Mouse (Mus musculus): Measurements from ENCODE around the gene Aldh16a1. TPM values are rescaled to one million over a fixed set of nuclear protein-coding genes. Genes with fewer than 3 reads are reported as not detected.
"Not testable (repeated sequence)": the region's sequence is repeated elsewhere in the genome, so short reads cannot be mapped to it uniquely, and the experiment has no call there.

The Aldh16a1 gene
- polyA plus RNA-seq, 1 experiment from 2014 or later, result 56.8 TPM

GRCm38 (mm10) chr7:45154993-45155514 is 670 bp upstream of the Aldh16a1 start:
- peak overlapping the region; percentile 83 for H3K4me2 ChIP-seq
- WGBS, result 73% methylated on average over 12 of the region's 12 CpGs
- peak overlapping the region; percentile 98 for H3K27ac ChIP-seq
- peak; percentile 1; the same call in 1 of the 2 replicates for ATAC-seq (ENCODE audit: borderline replicate concordance, extremely low read depth, low FRiP score, low TSS enrichment)
- H3K4me3 ChIP-seq, result peak overlapping the region; percentile 87
- H3K27me3 ChIP-seq, result no peaks in the 10 kb centered on the region
- peaks cover 37% of the 10 kb centered on the region for H3K4me1 ChIP-seq
- H3K9ac ChIP-seq, result no peak overlapping the region
- H3K36me3 ChIP-seq, result peaks cover 19% of the 10 kb centered on the region; the same call in 1 of the 2 replicates
- H3K9me3 ChIP-seq, result no peaks in the 10 kb centered on the region

DNA sequence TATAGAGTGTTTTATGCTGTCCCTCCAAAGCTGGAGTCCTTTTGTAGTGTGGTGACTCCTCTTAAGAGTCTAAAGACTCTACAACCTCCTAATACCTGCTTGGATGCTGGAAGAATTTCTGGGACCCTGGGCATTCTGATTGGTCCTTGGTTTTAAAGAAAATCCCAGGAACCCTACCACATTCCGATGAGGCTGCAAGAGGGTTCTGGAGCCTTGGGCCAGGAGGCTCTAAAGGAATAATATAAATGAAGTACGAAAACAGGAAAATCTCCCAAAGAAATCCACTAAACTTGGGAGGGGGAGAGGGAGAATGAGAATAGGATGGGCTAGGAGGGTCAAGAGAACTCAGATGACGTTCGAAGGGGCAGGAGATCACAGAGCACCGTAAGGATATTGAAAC is 798 bp downstream of the Aldh16a1 start:
- Histone ChIP-seq H3K4me2 (peak overlapping the region; percentile 83), H3K9me3 (no peaks in the 10 kb centered on the region), H3K27me3 (no peaks in the 10 kb centered on the region), H3K27ac (peak overlapping the region; percentile 98), H3K36me3 (0 out of 2 replicates have a peak, but pooled peaks cover 5% of the 10 kb centered on the region), H3K4me1 (peaks cover 46% of the 10 kb centered on the region), H3K9ac (peak overlapping the region; percentile 87), H3K4me3 (peak overlapping the region; percentile 87)
- under 1% methylated on average over 5 of the region's 5 CpGs for WGBS
- ATAC-seq (ENCODE audit: borderline replicate concordance, extremely low read depth, low FRiP score, low TSS enrichment), result no peak

GRCm38 (mm10) chr7:45153052-45153451 is 1.3 kb downstream of the Aldh16a1 start:
- not testable (repeated sequence) for H3K27me3 ChIP-seq; H3K27ac ChIP-seq; H3K9me3 ChIP-seq; ATAC-seq (ENCODE audit: borderline replicate concordance, extremely low read depth, low FRiP score, low TSS enrichment); H3K9ac ChIP-seq; H3K36me3 ChIP-seq; H3K4me3 ChIP-seq
- Histone ChIP-seq H3K4me1 (peaks cover 48% of the 10 kb centered on the region), H3K4me2 (peak overlapping the region; percentile 83)
- WGBS, result 84% methylated on average over 2 of the region's 2 CpGs

DNA sequence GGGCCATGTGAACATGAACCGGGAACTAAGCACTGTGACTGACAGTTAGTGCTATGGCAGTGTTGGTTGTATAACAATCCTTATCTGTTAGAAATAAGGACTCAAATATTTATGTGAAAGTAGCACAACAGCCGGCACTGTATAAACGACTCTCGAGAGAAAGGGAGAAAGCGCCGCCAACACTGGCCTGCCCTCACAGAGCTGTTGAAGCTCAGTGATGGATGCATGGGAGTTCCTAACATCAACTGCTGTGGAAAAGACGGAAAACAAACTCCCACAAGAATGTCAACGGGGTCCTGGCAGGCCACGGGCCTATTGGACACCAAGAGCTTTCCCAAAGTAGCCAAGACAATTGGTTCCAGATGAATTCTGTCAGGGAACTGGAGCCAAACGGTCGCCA is 3.1 kb downstream of the Aldh16a1 start:
- Histone ChIP-seq H3K9me3 (no peaks in the 10 kb centered on the region), H3K36me3 (0 out of 2 replicates have a peak, but pooled peaks cover 8% of the 10 kb centered on the region), H3K4me3 (no peak overlapping the region), H3K4me2 (no peak overlapping the region), H3K27me3 (no peaks in the 10 kb centered on the region), H3K4me1 (peaks cover 48% of the 10 kb centered on the region), H3K9ac (no peak overlapping the region), H3K27ac (peak overlapping the region; percentile 71)
- 24% methylated on average over 11 of the region's 11 CpGs for WGBS
- peak; percentile 7; the same call in 1 of the 2 replicates for ATAC-seq (ENCODE audit: borderline replicate concordance, extremely low read depth, low FRiP score, low TSS enrichment)

GRCm38 (mm10) chr7:45150321-45150720 is 4.1 kb downstream of the Aldh16a1 start:
- Histone ChIP-seq H3K36me3 (peaks cover 16% of the 10 kb centered on the region), H3K4me1 (peaks cover 45% of the 10 kb centered on the region), H3K4me3 (no peak overlapping the region), H3K9ac (0 out of 2 replicates have a peak overlapping the region, but pooled peaks have one; percentile 3), H3K4me2 (no peak overlapping the region), H3K9me3 (no peaks in the 10 kb centered on the region), H3K27me3 (no peaks in the 10 kb centered on the region), H3K27ac (peak overlapping the region; percentile 71)
- no peak for ATAC-seq (ENCODE audit: borderline replicate concordance, extremely low read depth, low FRiP score, low TSS enrichment)
- 53% methylated on average over 4 of the region's 4 CpGs for WGBS

GRCm38 (mm10) chr7:45149545-45149944 is 4.8 kb downstream of the Aldh16a1 start:
- Histone ChIP-seq H3K27ac (peak overlapping the region; percentile 66), H3K36me3 (peaks cover 22% of the 10 kb centered on the region), H3K9me3 (no peaks in the 10 kb centered on the region), H3K4me2 (no peak overlapping the region), H3K4me3 (no peak overlapping the region), H3K27me3 (no peaks in the 10 kb centered on the region), H3K9ac (no peak overlapping the region), H3K4me1 (peaks cover 38% of the 10 kb centered on the region)
- no peak for ATAC-seq (ENCODE audit: borderline replicate concordance, extremely low read depth, low FRiP score, low TSS enrichment)
- 50% methylated on average over 6 of the region's 6 CpGs for WGBS

DNA sequence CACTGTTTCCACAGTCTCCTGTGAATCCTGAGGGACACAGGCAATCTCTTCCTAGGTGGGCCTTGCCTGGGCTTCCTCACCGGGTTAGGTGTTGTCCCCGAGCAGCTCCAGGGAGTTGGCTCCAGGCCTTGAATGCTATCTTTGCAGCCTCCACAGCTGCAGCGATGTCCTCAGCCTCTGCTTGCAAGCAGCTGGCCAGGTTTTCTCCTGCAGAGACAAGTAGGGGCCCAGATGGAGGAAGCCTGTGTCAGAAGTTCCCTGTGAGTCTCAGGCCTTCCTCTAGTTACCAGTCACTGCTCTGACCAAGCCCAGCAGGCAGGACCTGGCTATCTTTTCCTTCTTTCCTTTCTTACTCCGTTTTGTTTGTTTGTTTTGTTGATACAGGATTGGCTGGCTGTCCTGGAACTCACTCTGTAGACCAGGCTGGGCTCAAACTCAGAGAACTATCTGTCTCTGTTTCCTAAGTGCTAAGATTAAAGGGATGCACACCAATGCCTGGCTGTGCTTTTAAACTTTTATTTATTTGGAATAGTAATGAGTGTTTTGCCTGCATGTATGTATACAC is 5.8 kb downstream of the Aldh16a1 start:
- Histone ChIP-seq H3K36me3 (peaks cover 28% of the 10 kb centered on the region), H3K4me2 (no peak overlapping the region), H3K27me3 (no peaks in the 10 kb centered on the region), H3K9ac (no peak overlapping the region), H3K4me3 (no peak overlapping the region), H3K4me1 (peaks cover 36% of the 10 kb centered on the region), H3K27ac (no peak overlapping the region), H3K9me3 (no peaks in the 10 kb centered on the region)
- 45% methylated on average over 4 of the region's 4 CpGs for WGBS
- ATAC-seq (ENCODE audit: borderline replicate concordance, extremely low read depth, low FRiP score, low TSS enrichment), result no peak

- Histone ChIP-seq H3K27ac (no peak overlapping the region), H3K4me3 (no peak overlapping the region), H3K4me2 (no peak overlapping the region), H3K4me1 (peaks cover 32% of the 10 kb centered on the region), H3K27me3 (no peaks in the 10 kb centered on the region), H3K36me3 (peaks cover 29% of the 10 kb centered on the region), H3K9ac (no peak overlapping the region), H3K9me3 (no peaks in the 10 kb centered on the region)
- 80% methylated on average over 11 of the region's 11 CpGs for WGBS
- no peak for ATAC-seq (ENCODE audit: borderline replicate concordance, extremely low read depth, low FRiP score, low TSS enrichment)
Measured at GRCm38 (mm10) chr7:45147899-45148298, 6.5 kb downstream of the Aldh16a1 start.

DNA sequence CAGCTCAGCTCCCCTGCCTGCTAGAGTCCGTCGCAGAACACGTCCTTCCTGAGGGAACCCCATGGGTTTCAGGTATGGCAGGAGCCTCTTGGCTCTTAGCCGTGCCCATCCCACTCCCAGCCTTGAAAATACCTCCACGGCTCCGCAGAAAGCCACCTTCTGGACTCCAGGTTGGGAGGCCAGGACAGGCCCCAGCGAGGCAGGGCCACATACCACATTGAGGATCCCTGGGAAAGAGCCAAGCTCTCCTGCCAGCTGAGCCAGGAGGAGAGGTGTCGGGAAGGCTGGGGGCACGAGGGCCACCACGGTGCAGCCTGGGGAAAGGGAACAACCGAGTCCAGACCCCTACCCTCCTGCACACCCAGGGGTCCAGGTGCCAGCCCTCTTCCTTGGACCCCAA is 7.1 kb downstream of the Aldh16a1 start:
- Histone ChIP-seq H3K27me3 (no peaks in the 10 kb centered on the region), H3K27ac (no peak overlapping the region), H3K9ac (no peak overlapping the region), H3K4me3 (no peak overlapping the region), H3K36me3 (peaks cover 33% of the 10 kb centered on the region), H3K4me1 (peaks cover 32% of the 10 kb centered on the region), H3K4me2 (no peak overlapping the region), H3K9me3 (no peaks in the 10 kb centered on the region)
- WGBS, result 83% methylated on average over 11 of the region's 11 CpGs
- no peak for ATAC-seq (ENCODE audit: borderline replicate concordance, extremely low read depth, low FRiP score, low TSS enrichment)

DNA sequence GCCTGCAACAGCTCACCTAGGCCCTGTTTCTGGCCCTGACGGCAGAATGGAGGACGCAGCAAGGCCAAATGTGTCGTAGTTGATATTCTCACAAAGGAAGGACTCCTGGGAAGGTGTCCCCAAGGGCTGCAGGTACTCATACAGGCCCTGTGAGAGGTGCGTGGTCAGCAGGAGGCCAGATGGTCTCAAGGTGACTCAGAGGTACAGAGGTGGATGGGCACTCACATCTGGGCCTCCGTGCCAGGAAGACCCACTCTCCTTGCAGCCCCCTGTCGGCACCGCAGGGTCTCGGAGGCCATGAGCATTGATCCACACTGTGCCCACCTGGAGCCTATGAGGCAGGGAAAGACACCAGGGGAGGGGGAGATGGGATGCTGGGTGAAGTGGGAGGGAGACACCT is 8.9 kb downstream of the Aldh16a1 start:
- no peak overlapping the region for H3K4me3 ChIP-seq
- H3K4me2 ChIP-seq, result no peak overlapping the region
- WGBS, result 92% methylated on average over 8 of the region's 8 CpGs
- H3K36me3 ChIP-seq, result peaks cover 38% of the 10 kb centered on the region
- peaks cover 15% of the 10 kb centered on the region for H3K4me1 ChIP-seq
- no peaks in the 10 kb centered on the region for H3K9me3 ChIP-seq
- H3K9ac ChIP-seq, result no peak overlapping the region
- no peaks in the 10 kb centered on the region for H3K27me3 ChIP-seq
- no peak for ATAC-seq (ENCODE audit: borderline replicate concordance, extremely low read depth, low FRiP score, low TSS enrichment)
- H3K27ac ChIP-seq, result no peak overlapping the region

GRCm38 (mm10) chr7:45144368-45145174 is 9.8 kb downstream of the Aldh16a1 start:
- Histone ChIP-seq H3K9ac (no peak overlapping the region), H3K27ac (no peak overlapping the region; the same call in 1 of the 2 replicates), H3K4me3 (no peak overlapping the region), H3K4me1 (peaks cover 9% of the 10 kb centered on the region), H3K9me3 (no peaks in the 10 kb centered on the region), H3K27me3 (no peaks in the 10 kb centered on the region), H3K4me2 (no peak overlapping the region), H3K36me3 (peaks cover 38% of the 10 kb centered on the region)
- WGBS, result 83% methylated on average over 13 of the region's 13 CpGs
- ATAC-seq (ENCODE audit: borderline replicate concordance, extremely low read depth, low FRiP score, low TSS enrichment), result no peak

DNA sequence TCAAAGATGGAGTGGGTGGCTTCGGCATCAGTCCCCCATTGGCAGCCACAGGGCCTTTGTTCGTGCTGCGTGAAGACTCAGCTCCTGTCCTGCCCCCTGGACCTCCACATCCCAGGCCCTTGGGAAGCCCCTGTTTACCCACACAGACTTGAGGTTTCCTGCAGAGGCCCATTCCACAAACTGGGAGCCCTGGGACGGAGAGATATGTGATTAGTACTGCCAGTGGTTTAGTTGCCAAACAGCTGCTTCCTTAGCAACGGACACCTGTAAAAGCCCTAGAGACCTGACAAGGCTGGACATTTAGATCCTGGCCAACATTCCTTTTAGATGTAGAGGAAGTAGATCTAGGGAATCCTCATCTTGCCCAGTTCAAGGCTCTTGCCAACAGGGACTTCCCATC is 12.5 kb downstream of the Aldh16a1 start:
- no peaks in the 10 kb centered on the region for H3K9me3 ChIP-seq
- H3K4me2 ChIP-seq, result no peak overlapping the region
- 90% methylated on average over 5 of the region's 5 CpGs for WGBS
- H3K36me3 ChIP-seq, result peaks cover 35% of the 10 kb centered on the region
- H3K4me1 ChIP-seq, result no peaks in the 10 kb centered on the region
- no peak overlapping the region for H3K27ac ChIP-seq
- no peak for ATAC-seq (ENCODE audit: borderline replicate concordance, extremely low read depth, low FRiP score, low TSS enrichment)
- H3K27me3 ChIP-seq, result no peaks in the 10 kb centered on the region; the same call in 1 of the 2 replicates
- no peak overlapping the region for H3K9ac ChIP-seq
- H3K4me3 ChIP-seq, result no peak overlapping the region
